Mouse (Mus musculus) spleen, adult 2 months (tissue): ENCODE measurements around the gene Rpl13.

Experiments
- CTCF ChIP-seq: fragments of 200-500 bp; IDR thresholded peaks from 2 replicates; pipeline ENCODE4 v1.5.1; 2011; ENCODE audit warnings: mild to moderate bottlenecking, inconsistent platforms; ENCODE audit not compliant: insufficient read depth, insufficient read length, insufficient replicate concordance; ENCODE audit errors: extremely low read depth
- POLR2A ChIP-seq: fragments of 200-500 bp; IDR thresholded peaks from 2 replicates; pipeline ENCODE4 v1.6.1; 2011; ENCODE audit warnings: low read depth, low read length, inconsistent platforms

DNA sequence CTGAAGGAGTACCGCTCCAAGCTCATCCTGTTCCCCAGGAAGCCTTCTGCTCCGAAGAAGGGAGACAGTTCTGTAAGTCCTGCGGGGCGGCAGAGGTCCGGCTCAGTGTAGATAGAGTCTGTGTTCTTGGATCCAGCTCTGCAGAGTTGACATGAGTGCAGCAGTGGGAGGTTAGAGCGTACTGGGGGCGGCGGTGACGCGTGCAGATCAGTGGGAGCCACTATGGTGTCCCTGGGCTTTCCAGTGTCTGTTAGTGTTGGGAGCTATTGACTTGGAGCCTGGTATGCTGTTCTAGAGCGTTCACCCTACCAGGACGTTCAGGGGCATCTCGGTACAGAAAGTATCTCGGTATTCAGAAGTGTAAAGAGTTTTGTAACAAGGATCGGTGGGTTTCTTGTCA lies 1.1 kb downstream of the Rpl13 start:
- TF ChIP-seq CTCF (no peak), POLR2A (no peak)
